ENCODE assay signal across 9 mouse cellular contexts in the genomic region with DNA sequence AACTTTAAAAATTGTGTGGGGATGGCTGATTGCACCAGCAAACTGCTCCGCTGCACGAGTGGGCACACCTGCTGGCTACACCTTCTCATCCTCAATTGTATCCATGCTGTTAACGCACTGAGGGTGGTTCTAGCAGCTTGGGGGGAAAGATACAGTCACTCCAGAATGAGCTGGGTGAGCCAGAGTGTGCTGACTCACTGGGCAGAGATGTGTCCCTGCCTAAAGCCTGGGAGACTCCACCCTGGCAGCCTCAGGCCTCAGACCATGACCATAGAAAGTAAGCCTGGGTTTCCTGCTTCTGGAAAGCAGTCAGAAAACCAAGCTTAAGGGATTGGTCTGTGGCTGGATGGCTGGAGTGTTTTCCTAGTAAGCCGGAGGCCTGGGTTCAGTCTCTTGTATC. TPM values are rescaled to one million over a fixed set of nuclear protein-coding genes. Genes with fewer than 3 reads are reported as not detected.
DNase-seq lines count a peak whose midpoint lies in the region; ATAC-seq lines count a peak whose summit lies in the region.
"Had no signal": no experiment of that assay in that cellular context is flagged by ENCODE, and none has a peak within 500 bp of the region (broad histone marks: within the 10 kb centered on the region; RNA-seq: fewer than 3 reads in every experiment).

No protein-coding gene starts in this region.

- ATAC-seq in frontal cortex, adult (ENCODE audit: low TSS enrichment), result peak; percentile 28; the same call in 1 of the 2 replicates
- peak; percentile 86 for ATAC-seq in liver, embryonic 12.5 days
- peak; percentile 22; the same call in 1 of the 2 replicates for ATAC-seq in neural tube, embryonic 12.5 days (ENCODE audit: low FRiP score, low read depth)

- intact Hi-C loops in heart, postnatal 10 days (cut with DNase I), result no loop called here

- peak overlapping the region; percentile 67 for H3K9ac ChIP-seq in liver, embryonic 12.5 days
- H3K9ac ChIP-seq in neural tube, embryonic 12.5 days, result no peak overlapping the region

- no peak overlapping the region for H3K4me3 ChIP-seq in embryonic facial prominence, embryonic 10.5 days
- H3K4me3 ChIP-seq in liver, embryonic 12.5 days, result 0 out of 2 replicates have a peak overlapping the region, but pooled peaks have one; percentile 8
- H3K4me3 ChIP-seq in neural tube, embryonic 12.5 days, result no peak overlapping the region

- WGBS in embryonic facial prominence, embryonic 10.5 days, result 64% methylated on average over 4 of the region's 4 CpGs
- WGBS in liver, embryonic 12.5 days (ENCODE audit: insufficient replicate concordance), result 38% methylated on average over 4 of the region's 4 CpGs
- 51% methylated on average over 4 of the region's 4 CpGs for WGBS in neural tube, embryonic 12.5 days

- no peaks in the 10 kb centered on the region for H3K9me3 ChIP-seq in embryonic facial prominence, embryonic 10.5 days
- no peaks in the 10 kb centered on the region for H3K9me3 ChIP-seq in liver, embryonic 12.5 days (replicated peaks)
- no peaks in the 10 kb centered on the region for H3K9me3 ChIP-seq in neural tube, embryonic 12.5 days

- no peak for DNase-seq in frontal cortex, postnatal 25 days (ENCODE audit: low spot score in 2 of 2)
- no peak for DNase-seq in embryonic facial prominence, embryonic 10.5 days (ENCODE audit: low spot score)
- DNase-seq in heart, postnatal 10 days, result peak; percentile 63 to 76
- DNase-seq in left cerebral cortex, adult 8-10 months (ENCODE audit: low spot score in 2 of 2), result no peak
- no peak for DNase-seq in frontal cortex, postnatal 10 days (ENCODE audit: low spot score in 2 of 2)

- peak overlapping the region; percentile 55 for H3K4me2 ChIP-seq in liver, embryonic 12.5 days
- H3K4me2 ChIP-seq in neural tube, embryonic 12.5 days (replicated peaks), result no peak overlapping the region

- peaks cover 73% of the 10 kb centered on the region for H3K4me1 ChIP-seq in embryonic facial prominence, embryonic 10.5 days
- H3K4me1 ChIP-seq in liver, embryonic 12.5 days, result peaks cover 100% of the 10 kb centered on the region
- peaks cover 36% of the 10 kb centered on the region for H3K4me1 ChIP-seq in neural tube, embryonic 12.5 days

- peak overlapping the region; percentile 76 for H3K27ac ChIP-seq in embryonic facial prominence, embryonic 10.5 days (replicated peaks)
- peak overlapping the region; percentile 97 for H3K27ac ChIP-seq in liver, embryonic 12.5 days
- H3K27ac ChIP-seq in neural tube, embryonic 12.5 days, result 0 out of 2 replicates have a peak overlapping the region, but pooled peaks have one; percentile 46

- H3K27me3 ChIP-seq in embryonic facial prominence, embryonic 10.5 days (replicated peaks; ENCODE audit: low read depth, poor library complexity, severe bottlenecking), result no peaks in the 10 kb centered on the region
- H3K27me3 ChIP-seq in liver, embryonic 12.5 days (replicated peaks), result no peaks in the 10 kb centered on the region
- no peaks in the 10 kb centered on the region for H3K27me3 ChIP-seq in neural tube, embryonic 12.5 days (replicated peaks)

- H3K36me3 ChIP-seq in embryonic facial prominence, embryonic 10.5 days (replicated peaks), result no peaks in the 10 kb centered on the region
- peaks cover 30% of the 10 kb centered on the region for H3K36me3 ChIP-seq in liver, embryonic 12.5 days
- no peaks in the 10 kb centered on the region for H3K36me3 ChIP-seq in neural tube, embryonic 12.5 days

RNA-seq across cellular contexts. Expression of a gene that starts 23.2 kb away (rescaled TPM):
- 33.8 and 34.5 TPM in 2 replicates for polyA plus RNA-seq in embryonic facial prominence, embryonic 10.5 days (2016; fragmentation: Nextera tagmentation; extraction: Ambion mirVana)
- 10 to 100 TPM; 37.0 to 37.2 TPM for total RNA-seq in heart, postnatal 10 days (2021)
- polyA plus RNA-seq in liver, embryonic 12.5 days (2016; fragmentation: Nextera tagmentation; extraction: Ambion mirVana), result 44.3 and 45.0 TPM in 2 replicates
- 21.1 and 22.2 TPM in 2 replicates for polyA plus RNA-seq in neural tube, embryonic 12.5 days (2016; fragmentation: Nextera tagmentation; extraction: Ambion mirVana)
- 10 to 100 TPM; 28.3 to 36.3 (median 35.3) TPM for total RNA-seq in left cerebral cortex, adult 8-10 months (2022)

RNA-seq across cellular contexts. Expression of a gene that starts 51.7 kb away (rescaled TPM):
- 42.9 and 44.8 TPM in 2 replicates for polyA plus RNA-seq in embryonic facial prominence, embryonic 10.5 days (2016; fragmentation: Nextera tagmentation; extraction: Ambion mirVana)
- 10 to 100 TPM; 15.1 to 15.4 TPM for total RNA-seq in heart, postnatal 10 days (2021)
- polyA plus RNA-seq in liver, embryonic 12.5 days (2016; fragmentation: Nextera tagmentation; extraction: Ambion mirVana), result 27.4 and 27.9 TPM in 2 replicates
- polyA plus RNA-seq in neural tube, embryonic 12.5 days (2016; fragmentation: Nextera tagmentation; extraction: Ambion mirVana), result 26.6 and 28.0 TPM in 2 replicates
- 10 to 100 TPM; 25.8 to 31.6 (median 30.3) TPM for total RNA-seq in left cerebral cortex, adult 8-10 months (2022)

RNA-seq across cellular contexts. Expression of a gene that starts 53.7 kb away (rescaled TPM):
- not detected in 2 replicates for polyA plus RNA-seq in embryonic facial prominence, embryonic 10.5 days (2016; fragmentation: Nextera tagmentation; extraction: Ambion mirVana)
- total RNA-seq in heart, postnatal 10 days (2021), result not detected
- not detected in 2 replicates for polyA plus RNA-seq in liver, embryonic 12.5 days (2016; fragmentation: Nextera tagmentation; extraction: Ambion mirVana)
- not detected in 2 replicates for polyA plus RNA-seq in neural tube, embryonic 12.5 days (2016; fragmentation: Nextera tagmentation; extraction: Ambion mirVana)
- under 1 TPM in 1 of 4 experiments, not detected in 3; 0.30 TPM for total RNA-seq in left cerebral cortex, adult 8-10 months (2022)
- polyA plus RNA-seq: large intestine, adult 2 months had no signal

Comparison
In these comparisons a context has a peak if more than half of its experiments do, and no peak if none do; other contexts are left out.
1. ATAC-seq: peak in every context shown above with its lines; median percentile 86 in liver, embryonic 12.5 days; 28 in frontal cortex, adult; 22 in neural tube, embryonic 12.5 days.
2. DNase-seq: peak in heart, postnatal 10 days (2 of 2); none in frontal cortex, postnatal 25 days (0 of 2), embryonic facial prominence, embryonic 10.5 days (single experiment), left cerebral cortex, adult 8-10 months (0 of 2) and frontal cortex, postnatal 10 days (0 of 2).
3. H3K27ac ChIP-seq: peak in every context shown above with its lines; median percentile 97 in liver, embryonic 12.5 days; 76 in embryonic facial prominence, embryonic 10.5 days; 46 in neural tube, embryonic 12.5 days.